Mouse (Mus musculus): ENCODE data around the gene Gls.

- TF ChIP-seq POLR2A (IDR thresholded peaks at IDR 0.05; ENCODE audit: insufficient read length, low read depth) (no peak), MYOD1 (IDR thresholded peaks at IDR 0.05; ENCODE audit: control insufficient read depth in 1 of 3, insufficient read length in 2 of 3, low read depth in 2 of 3) (no peak), USF1 (IDR thresholded peaks at IDR 0.05; ENCODE audit: low read depth) (no peak), E2F4 (IDR thresholded peaks at IDR 0.05; ENCODE audit: insufficient read depth) (no peak), POLR2AphosphoS2 (IDR thresholded peaks at IDR 0.05; ENCODE audit: insufficient read length, low read depth) (no peak), TCF3 (IDR thresholded peaks at IDR 0.05; ENCODE audit: insufficient read length, low read depth) (no peak), CEBPB (IDR thresholded peaks at IDR 0.05; ENCODE audit: insufficient read depth, poor library complexity, severe bottlenecking) (no peak), MAX (IDR thresholded peaks at IDR 0.05; ENCODE audit: low read depth) (no peak), REST (IDR thresholded peaks at IDR 0.05; ENCODE audit: insufficient read depth, insufficient read length) (no peak), TCF12 (IDR thresholded peaks at IDR 0.05; ENCODE audit: insufficient read depth, poor library complexity, severe bottlenecking) (no peak)
Observed at GRCm38 (mm10) chr1:52151166-52151565, 81.9 kb downstream of the Gls start.

Measured in myocyte (in vitro differentiated cells).